Mouse (Mus musculus) neural tube, embryonic 15.5 days (tissue): ENCODE measurements around the gene Rhno1. TPM values are rescaled to one million over a fixed set of nuclear protein-coding genes. Genes with fewer than 3 reads are reported as not detected.

Experiments
- ATAC-seq: fragments of 200-750 bp; cut with Nextera tagmentation; 2 replicates; pipeline ENCODE4 v1.8.0; 2017; ENCODE audit warnings: mild to moderate bottlenecking, moderate TSS enrichment, moderate library complexity; ENCODE audit not compliant: low FRiP score
- H3K27ac ChIP-seq: fragments of 300-500 bp; sonication (generic); replicated peaks from 2 replicates; pipeline ENCODE4 v1.5.1; 2015; ENCODE audit warnings: mild to moderate bottlenecking, inconsistent platforms
- H3K27me3 ChIP-seq: fragments of 300-500 bp; sonication (generic); replicated peaks from 2 replicates; pipeline ENCODE4 v1.6.1; 2015; ENCODE audit warnings: inconsistent platforms
- H3K36me3 ChIP-seq: fragments of 300-500 bp; sonication (generic); 2 replicates; pipeline ENCODE4 v1.6.1; 2015; ENCODE audit warnings: inconsistent platforms
- H3K4me1 ChIP-seq: fragments of 300-500 bp; sonication (generic); 2 replicates; pipeline ENCODE4 v1.6.1; 2015; ENCODE audit warnings: inconsistent platforms
- H3K4me2 ChIP-seq: fragments of 300-500 bp; sonication (generic); 2 replicates; pipeline ENCODE4 v1.6.1; 2015; ENCODE audit warnings: inconsistent platforms, mild to moderate bottlenecking, moderate library complexity
- H3K4me3 ChIP-seq: fragments of 300-500 bp; sonication (generic); replicated peaks from 2 replicates; pipeline ENCODE4 v1.5.1; 2015; ENCODE audit warnings: mild to moderate bottlenecking, inconsistent platforms
- H3K9ac ChIP-seq: fragments of 300-500 bp; sonication (generic); replicated peaks from 2 replicates; pipeline ENCODE4 v1.6.1; 2015; ENCODE audit warnings: mild to moderate bottlenecking, inconsistent platforms
- H3K9me3 ChIP-seq: fragments of 300-500 bp; sonication (generic); replicated peaks from 2 replicates; pipeline ENCODE4 v1.6.1; 2016; ENCODE audit warnings: inconsistent platforms
- WGBS: fragments of 180-500 bp; shearing (Covaris S2); methylation state at CpG from one replicate; pipeline ENCODE4 v1.1.7; 2015; ENCODE audit warnings: mixed read lengths; 5-methylcytosine and 5-hydroxymethylcytosine counted together
- polyA plus RNA-seq: library from polyadenylated mRNA; unstranded; fragments of >200 nt; fragmentation: Nextera tagmentation; extraction: Ambion mirVana; gene quantifications from 2 replicates; pipeline ENCODE4 v1.2.1, GENCODE M21; 2015

Gene Rhno1
- polyA plus RNA-seq, 1 experiment from 2014 or later = 72.2 TPM

GRCm38 (mm10) chr6:128358999-128359398 is 3.7 kb downstream of the Rhno1 start:
- no peak overlapping the region for H3K4me3 ChIP-seq
- no peaks in the 10 kb centered on the region for H3K27me3 ChIP-seq
- H3K4me1 ChIP-seq = peaks cover 52% of the 10 kb centered on the region
- H3K9ac ChIP-seq = no peak overlapping the region
- 4% methylated on average over 2 of the region's 2 CpGs for WGBS
- H3K36me3 ChIP-seq = peaks cover 17% of the 10 kb centered on the region
- no peak overlapping the region for H3K27ac ChIP-seq
- ATAC-seq = no peak
- no peak overlapping the region for H3K4me2 ChIP-seq
- no peaks in the 10 kb centered on the region for H3K9me3 ChIP-seq

GRCm38 (mm10) chr6:128355726-128356416 is 6.8 kb downstream of the Rhno1 start, which contains the start of gene Tulp3:
Gene Tulp3, minus strand, starts transcription at chr6:128355851.
- no peaks in the 10 kb centered on the region for H3K9me3 ChIP-seq
- peak; percentile 99 for ATAC-seq
- peak within 1 kb of the TSS; percentile 94 for H3K27ac ChIP-seq
- WGBS = under 1% methylated on average over 40 of the region's 42 CpGs
- H3K27me3 ChIP-seq = no peaks in the 10 kb centered on the region
- H3K36me3 ChIP-seq = peaks cover 19% of the 10 kb centered on the region
- H3K9ac ChIP-seq = peak within 1 kb of the TSS; percentile 81
- peak within 1 kb of the TSS; percentile 72 for H3K4me2 ChIP-seq
- H3K4me3 ChIP-seq = peak within 1 kb of the TSS; percentile 87
- H3K4me1 ChIP-seq = peaks cover 39% of the 10 kb centered on the region

- H3K27me3 ChIP-seq = no peaks in the 10 kb centered on the region
- H3K4me1 ChIP-seq = peaks cover 36% of the 10 kb centered on the region
- ATAC-seq = peak; percentile 68
- peak overlapping the region; percentile 94 for H3K27ac ChIP-seq
- peak overlapping the region; percentile 87 for H3K4me3 ChIP-seq
- no peaks in the 10 kb centered on the region for H3K9me3 ChIP-seq
- peaks cover 21% of the 10 kb centered on the region for H3K36me3 ChIP-seq
- peak overlapping the region; percentile 81 for H3K9ac ChIP-seq
- H3K4me2 ChIP-seq = peak overlapping the region; percentile 72
- under 1% methylated on average over 28 of the region's 28 CpGs for WGBS
Observed at GRCm38 (mm10) chr6:128355201-128355681, 7.5 kb downstream of the Rhno1 start.

GRCm38 (mm10) chr6:128354140-128354539 is 8.6 kb downstream of the Rhno1 start:
- Histone ChIP-seq H3K9me3 (no peaks in the 10 kb centered on the region), H3K4me2 (peak overlapping the region; percentile 72), H3K27ac (no peak overlapping the region), H3K4me3 (0 out of 2 replicates have a peak overlapping the region, but pooled peaks have one; percentile 87), H3K36me3 (peaks cover 21% of the 10 kb centered on the region), H3K9ac (no peak overlapping the region), H3K27me3 (no peaks in the 10 kb centered on the region), H3K4me1 (peaks cover 30% of the 10 kb centered on the region)
- WGBS = 58% methylated on average over 3 of the region's 3 CpGs
- ATAC-seq = no peak

- peak; percentile 65 for ATAC-seq
- H3K27ac ChIP-seq = peak overlapping the region; percentile 64
Observed at GRCm38 (mm10) chr6:128349711-128350110, 13.0 kb downstream of the Rhno1 start.

GRCm38 (mm10) chr6:128346782-128347181 is 15.9 kb downstream of the Rhno1 start:
- Histone ChIP-seq H3K27ac (no peak overlapping the region), H3K27me3 (no peaks in the 10 kb centered on the region), H3K4me3 (no peak overlapping the region), H3K4me1 (peaks cover 20% of the 10 kb centered on the region; the same call in 1 of the 2 replicates), H3K36me3 (peaks cover 15% of the 10 kb centered on the region), H3K4me2 (no peak overlapping the region), H3K9me3 (no peaks in the 10 kb centered on the region), H3K9ac (no peak overlapping the region)
- WGBS = 82% methylated on average over 6 of the region's 6 CpGs
- ATAC-seq = no peak

More at GRCm38 (mm10) chr6:128349711-128350110, 13.0 kb downstream of the Rhno1 start:
- no peaks in the 10 kb centered on the region for H3K9me3 ChIP-seq
- no peak overlapping the region for H3K9ac ChIP-seq
- H3K4me1 ChIP-seq = peaks cover 27% of the 10 kb centered on the region
- 0 out of 2 replicates have a peak, but pooled peaks cover 4% of the 10 kb centered on the region for H3K36me3 ChIP-seq
- no peak overlapping the region for H3K4me2 ChIP-seq
- WGBS = 36% methylated on average over 7 of the region's 7 CpGs
- no peak overlapping the region for H3K4me3 ChIP-seq
- no peaks in the 10 kb centered on the region for H3K27me3 ChIP-seq

GRCm38 (mm10) chr6:128345623-128346022 is 17.1 kb downstream of the Rhno1 start:
- no peaks in the 10 kb centered on the region for H3K27me3 ChIP-seq
- ATAC-seq = no peak
- no peak overlapping the region for H3K4me3 ChIP-seq
- WGBS = 91% methylated on average over 10 of the region's 10 CpGs
- no peak overlapping the region for H3K9ac ChIP-seq
- H3K27ac ChIP-seq = no peak overlapping the region
- peaks cover 20% of the 10 kb centered on the region; the same call in 1 of the 2 replicates for H3K4me1 ChIP-seq
- H3K9me3 ChIP-seq = no peaks in the 10 kb centered on the region
- H3K4me2 ChIP-seq = no peak overlapping the region
- peaks cover 11% of the 10 kb centered on the region for H3K36me3 ChIP-seq

GRCm38 (mm10) chr6:128341956-128342723 is 20.6 kb downstream of the Rhno1 start:
- no peaks in the 10 kb centered on the region for H3K27me3 ChIP-seq
- no peak overlapping the region for H3K4me3 ChIP-seq
- ATAC-seq = no peak
- H3K9me3 ChIP-seq = no peaks in the 10 kb centered on the region
- WGBS = 96% methylated on average over 11 of the region's 11 CpGs
- H3K4me1 ChIP-seq = peaks cover 25% of the 10 kb centered on the region; the same call in 1 of the 2 replicates
- no peak overlapping the region for H3K27ac ChIP-seq
- no peak overlapping the region for H3K4me2 ChIP-seq
- no peak overlapping the region for H3K9ac ChIP-seq
- peaks cover 11% of the 10 kb centered on the region for H3K36me3 ChIP-seq

- Histone ChIP-seq H3K9me3 (no peaks in the 10 kb centered on the region), H3K4me2 (no peak overlapping the region), H3K4me1 (peaks cover 21% of the 10 kb centered on the region; the same call in 1 of the 2 replicates), H3K9ac (no peak overlapping the region), H3K27me3 (no peaks in the 10 kb centered on the region), H3K4me3 (no peak overlapping the region), H3K36me3 (peaks cover 29% of the 10 kb centered on the region), H3K27ac (peak overlapping the region; percentile 56)
- WGBS = 39% methylated on average over 5 of the region's 5 CpGs
- peak; percentile 39; the same call in 1 of the 2 replicates for ATAC-seq
Observed at GRCm38 (mm10) chr6:128338876-128339275, 23.8 kb downstream of the Rhno1 start.

- no peaks in the 10 kb centered on the region for H3K9me3 ChIP-seq
- WGBS = 77% methylated on average over 7 of the region's 7 CpGs
- no peak overlapping the region for H3K4me2 ChIP-seq
- peaks cover 38% of the 10 kb centered on the region for H3K36me3 ChIP-seq
- H3K4me1 ChIP-seq = peaks cover 21% of the 10 kb centered on the region; the same call in 1 of the 2 replicates
- no peak overlapping the region for H3K9ac ChIP-seq
- no peak overlapping the region for H3K27ac ChIP-seq
- H3K4me3 ChIP-seq = no peak overlapping the region
- no peak for ATAC-seq
- no peaks in the 10 kb centered on the region for H3K27me3 ChIP-seq
Observed at GRCm38 (mm10) chr6:128337467-128337866, 25.2 kb downstream of the Rhno1 start.

- Histone ChIP-seq H3K36me3 (peaks cover 49% of the 10 kb centered on the region), H3K27me3 (no peaks in the 10 kb centered on the region), H3K4me1 (peaks cover 18% of the 10 kb centered on the region; the same call in 1 of the 2 replicates), H3K9ac (no peak overlapping the region), H3K9me3 (no peaks in the 10 kb centered on the region), H3K27ac (0 out of 2 replicates have a peak overlapping the region, but pooled peaks have one; percentile 9), H3K4me3 (no peak overlapping the region), H3K4me2 (no peak overlapping the region)
- WGBS = 19% methylated on average over 12 of the region's 12 CpGs
- peak; percentile 63 for ATAC-seq
Observed at GRCm38 (mm10) chr6:128334397-128335124, 28.1 kb downstream of the Rhno1 start.
